Mouse (Mus musculus) gastrocnemius, postnatal 10 days (tissue): ENCODE measurements around the gene Erich6. TPM values are rescaled to one million over a fixed set of nuclear protein-coding genes. Genes with fewer than 3 reads are reported as not detected.
A peak's percentile ranks its signal among the peaks of the same experiment; 100 is the strongest.

Source experiments
- DNase-seq: peaks from one replicate; pipeline ENCODE4 v3.0.0; 2021; ENCODE audit warnings: mixed read lengths
- long read RNA-seq, 2 experiments: library from polyadenylated mRNA; stranded (forward); transcript quantifications; one replicate each; pipeline ENCODE4 v2.0.0; 2021
- total RNA-seq, 2 experiments: library from RNA; stranded (reverse); gene quantifications; 2 replicates each; pipeline ENCODE4 v1.2.3; 2021

Gene Erich6
- under 1 TPM in 1 of 2 experiments, not detected in 1; 0.23 TPM for total RNA-seq
- long read RNA-seq, experiment 1, result 0 reads
- long read RNA-seq, experiment 2, partial matches to known transcripts, result 0 of 1 reads
- long read RNA-seq, experiment 2, other reads (novel, unspliced or antisense), result 1 of 1 reads

- DNase-seq, result peak; percentile 23
These were observed at the start of gene Erich6 for GRCm38 (mm10) chr3:58636406-58637295. Erich6 (minus strand) TSS chr3:58637207.

DNA sequence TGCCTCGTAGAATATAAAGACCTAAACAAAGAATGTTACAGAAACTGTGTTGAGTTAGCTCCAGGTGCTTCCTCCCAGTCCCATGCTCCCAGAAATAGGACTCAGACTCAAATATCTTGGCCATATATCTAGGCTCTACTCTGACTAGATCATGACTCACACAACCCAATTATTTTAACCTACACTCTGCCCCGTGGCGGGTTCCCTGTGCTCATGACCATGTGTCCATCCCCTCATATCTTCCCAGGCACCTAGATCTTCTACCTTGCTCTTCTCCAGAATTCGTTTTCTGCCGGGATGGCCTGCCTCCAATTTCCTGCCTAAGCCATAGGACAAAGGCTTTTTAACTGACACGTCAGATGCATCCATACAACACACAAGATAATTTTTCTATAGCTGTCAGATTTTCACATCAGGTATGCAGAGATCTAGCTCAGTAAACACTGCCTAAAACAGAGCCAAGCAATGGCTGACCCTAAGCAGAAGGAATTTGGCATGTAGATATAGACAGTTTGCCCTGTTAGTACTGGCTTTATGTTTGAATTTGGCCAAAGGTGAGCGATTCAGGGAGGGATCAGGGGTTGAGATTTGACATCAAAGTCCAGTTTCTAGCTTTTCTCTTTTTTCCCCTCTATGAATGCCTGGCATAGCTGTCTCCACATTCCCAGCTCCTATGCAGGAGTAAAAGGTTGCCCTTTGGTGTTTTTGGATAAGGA lies 49.4 kb upstream of the Erich6 start:
- DNase-seq, result no peak

DNA sequence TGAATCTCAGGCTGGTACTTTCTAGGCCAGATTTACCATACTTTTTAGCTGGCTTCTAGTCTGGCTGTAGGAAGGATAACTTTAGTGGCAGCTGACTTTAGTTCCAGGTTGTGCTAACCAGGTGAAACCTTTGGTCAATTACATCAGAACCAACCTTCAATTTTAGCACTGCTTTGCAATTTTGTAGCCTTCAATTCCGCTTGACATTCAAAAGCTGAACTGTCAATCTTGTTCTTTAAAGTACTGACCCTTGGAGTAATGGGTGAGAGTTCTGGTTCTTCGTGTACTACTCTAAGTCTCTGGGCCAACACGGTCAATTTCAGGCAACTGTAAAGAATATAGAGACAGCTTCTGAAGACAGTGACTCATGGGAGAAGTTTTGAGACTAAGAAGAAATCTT lies 48.4 kb upstream of the Erich6 start:
- no peak for DNase-seq

DNA sequence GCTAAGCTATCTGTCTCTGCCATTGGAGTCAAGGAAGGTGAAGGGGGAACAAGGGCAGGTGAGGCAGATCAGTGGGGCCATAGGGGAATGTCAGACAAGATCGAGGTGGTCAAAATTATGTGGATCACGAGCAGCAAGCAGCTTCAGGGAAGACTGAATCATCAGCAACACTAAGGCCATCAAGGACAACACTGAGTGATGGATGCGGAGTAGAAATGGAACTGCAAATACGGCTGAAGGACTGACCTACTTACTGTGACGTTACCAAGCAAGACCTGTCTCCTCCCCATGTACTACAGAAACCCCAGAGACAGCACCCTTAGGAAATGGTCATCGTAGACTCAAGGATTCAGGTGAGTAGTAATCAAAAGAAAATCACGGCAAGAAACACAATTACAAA lies 46.3 kb upstream of the Erich6 start:
- DNase-seq, result no peak

DNA sequence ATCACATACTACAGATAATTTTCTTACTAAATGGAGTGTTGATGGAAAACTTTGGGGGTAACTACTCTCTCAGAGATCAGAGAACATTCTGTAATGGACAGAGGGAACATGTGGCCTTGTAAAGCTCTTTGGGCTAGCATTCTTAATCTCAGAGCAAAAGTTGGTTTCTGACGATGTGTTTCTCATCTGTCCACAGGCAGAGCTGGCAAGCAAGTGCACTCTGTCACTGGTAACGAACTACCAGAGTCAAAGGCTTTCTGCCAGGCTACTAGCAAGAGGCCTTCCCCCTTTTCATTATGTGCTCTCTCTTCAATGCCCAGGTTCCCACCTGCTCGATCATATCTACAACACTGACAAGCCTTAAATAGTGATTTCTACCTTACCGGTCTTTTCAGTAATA lies 45.3 kb upstream of the Erich6 start:
- no peak for DNase-seq

DNA sequence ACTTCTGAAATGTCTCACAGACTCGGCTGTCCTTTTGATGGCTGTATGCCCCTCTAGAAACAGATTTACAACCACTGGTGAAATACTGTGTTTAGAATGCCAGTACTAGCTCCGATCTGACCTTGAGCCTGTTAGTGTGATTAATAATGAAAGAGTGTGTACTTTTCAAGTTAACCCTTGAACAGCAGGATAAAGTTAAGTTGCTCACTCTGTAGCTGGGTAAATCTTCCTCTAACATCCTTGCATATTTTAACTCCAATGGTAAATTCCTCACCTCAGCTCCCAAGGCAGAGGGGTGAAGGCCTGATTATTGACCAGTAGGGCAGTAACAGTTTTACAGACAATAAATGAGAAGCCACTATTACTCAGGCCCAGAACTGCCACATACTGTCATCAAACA lies 44.8 kb upstream of the Erich6 start:
- DNase-seq, result no peak

GRCm38 (mm10) chr3:58680943-58681637 lies 44.1 kb upstream of the Erich6 start:
- no peak for DNase-seq

- DNase-seq, result no peak
These were observed 43.0 kb upstream of the Erich6 start for GRCm38 (mm10) chr3:58679996-58680395.

- DNase-seq, result no peak
These were observed 41.9 kb upstream of the Erich6 start for GRCm38 (mm10) chr3:58678905-58679304.

- DNase-seq, result no peak
These were observed 41.4 kb upstream of the Erich6 start for GRCm38 (mm10) chr3:58678384-58678783.

DNA sequence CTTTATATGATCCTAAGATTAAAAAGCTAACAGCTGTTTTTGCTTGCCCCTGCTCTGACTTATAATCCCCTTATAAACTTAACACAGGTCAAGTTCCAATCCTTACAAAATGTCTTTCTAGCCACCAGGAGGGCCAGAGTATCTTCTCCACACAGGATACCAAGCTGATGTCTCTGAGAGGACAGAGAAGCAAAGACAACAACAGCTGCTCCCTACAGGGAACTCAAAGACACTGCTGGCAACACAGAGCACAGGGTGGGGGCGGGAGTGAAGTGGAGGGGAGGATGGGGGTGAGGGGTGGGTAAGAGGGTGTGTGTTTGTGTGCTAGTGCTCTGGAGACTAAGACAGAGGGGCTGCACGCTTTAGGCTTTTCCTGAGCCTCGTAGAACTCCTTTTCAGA lies 40.6 kb upstream of the Erich6 start:
- DNase-seq, result no peak

DNA sequence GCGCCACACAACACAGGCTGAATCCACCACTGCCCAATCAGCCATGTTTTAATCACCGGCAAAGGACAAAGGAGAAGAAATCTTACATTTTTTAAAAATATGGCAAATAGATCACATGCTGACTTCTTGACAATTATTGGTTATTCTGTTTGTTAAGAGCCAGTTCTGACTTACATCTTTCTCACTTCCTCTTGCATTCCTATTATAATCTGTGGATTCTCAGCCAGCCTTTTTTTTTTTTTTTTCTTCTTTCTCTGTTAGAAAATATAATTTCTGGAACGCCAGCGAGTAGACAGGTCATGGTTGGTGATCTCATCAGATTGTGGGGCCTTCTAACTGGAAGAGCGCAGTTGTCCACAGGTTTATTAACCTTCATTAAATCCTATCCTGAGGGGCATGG lies 36.3 kb upstream of the Erich6 start:
- no peak for DNase-seq

DNA sequence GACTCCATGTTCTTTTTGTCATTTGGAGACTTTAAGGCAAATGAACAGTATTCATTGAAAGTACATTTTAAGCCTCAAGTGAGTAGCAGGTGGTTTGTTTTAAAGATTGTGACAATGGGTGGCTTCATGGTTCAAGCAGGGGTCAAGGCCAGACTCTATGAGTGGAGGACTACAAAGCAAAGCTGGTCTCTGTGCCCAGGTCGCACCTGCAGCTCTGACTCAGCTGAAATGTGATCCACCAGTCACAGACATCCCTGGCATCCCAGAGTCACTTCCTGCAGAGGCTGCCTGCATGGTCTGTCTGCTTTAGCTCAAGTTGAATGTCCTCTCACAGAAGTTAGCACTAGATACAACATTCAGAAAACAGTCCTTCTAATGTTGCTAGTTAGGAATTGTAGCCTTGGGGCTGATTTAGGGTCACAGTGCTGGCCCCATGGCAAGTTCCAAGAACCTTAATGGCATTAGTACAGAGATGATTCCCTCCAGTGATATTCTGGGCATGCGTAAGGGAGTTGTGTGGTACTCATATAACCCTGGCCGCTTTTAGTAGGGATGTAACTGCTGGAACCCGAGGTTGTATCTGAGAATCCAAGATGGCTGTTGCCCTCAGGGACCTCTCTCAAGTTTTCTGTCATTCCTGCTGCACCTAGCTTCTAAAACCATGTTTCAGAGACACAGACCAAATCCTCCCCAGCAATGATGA lies 35.6 kb upstream of the Erich6 start:
- DNase-seq, result no peak

DNA sequence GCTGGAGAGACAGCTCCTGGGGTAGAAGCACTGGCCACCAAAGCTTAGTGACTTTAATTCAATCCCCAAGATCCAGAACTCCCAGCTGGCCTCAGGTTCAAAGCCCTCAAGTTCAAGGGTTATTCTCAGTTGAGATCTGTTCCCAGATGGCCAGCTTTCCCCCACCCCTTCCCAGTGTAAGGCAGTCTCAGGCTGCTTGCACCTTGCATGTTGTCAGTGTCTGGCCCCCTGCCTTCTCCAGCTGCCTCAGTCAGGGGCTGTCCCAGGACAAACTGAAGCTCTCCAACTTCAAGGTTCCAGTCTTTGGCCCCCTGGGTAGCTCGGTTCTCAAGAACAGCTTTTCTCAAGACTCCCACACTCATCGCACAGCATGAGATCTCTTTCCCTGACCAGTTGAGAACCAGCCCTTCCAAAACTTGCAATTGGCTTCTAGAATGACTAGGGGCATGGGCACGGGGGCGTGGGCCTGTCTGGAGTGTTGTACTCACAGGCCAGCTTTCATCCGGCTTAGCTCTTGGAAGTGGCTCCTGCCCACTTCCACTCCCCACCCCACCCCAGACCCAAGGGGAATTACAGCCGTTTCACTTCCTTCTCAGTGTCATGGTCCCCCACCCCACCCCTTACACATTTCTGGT lies 34.7 kb upstream of the Erich6 start:
- DNase-seq, result peak; percentile 31

- DNase-seq, result no peak
These were observed 27.0 kb upstream of the Erich6 start for GRCm38 (mm10) chr3:58663970-58664369.

GRCm38 (mm10) chr3:58660636-58661035 lies 23.6 kb upstream of the Erich6 start:
- no peak for DNase-seq

GRCm38 (mm10) chr3:58657356-58657755 lies 20.3 kb upstream of the Erich6 start:
- peak; percentile 65 for DNase-seq

DNA sequence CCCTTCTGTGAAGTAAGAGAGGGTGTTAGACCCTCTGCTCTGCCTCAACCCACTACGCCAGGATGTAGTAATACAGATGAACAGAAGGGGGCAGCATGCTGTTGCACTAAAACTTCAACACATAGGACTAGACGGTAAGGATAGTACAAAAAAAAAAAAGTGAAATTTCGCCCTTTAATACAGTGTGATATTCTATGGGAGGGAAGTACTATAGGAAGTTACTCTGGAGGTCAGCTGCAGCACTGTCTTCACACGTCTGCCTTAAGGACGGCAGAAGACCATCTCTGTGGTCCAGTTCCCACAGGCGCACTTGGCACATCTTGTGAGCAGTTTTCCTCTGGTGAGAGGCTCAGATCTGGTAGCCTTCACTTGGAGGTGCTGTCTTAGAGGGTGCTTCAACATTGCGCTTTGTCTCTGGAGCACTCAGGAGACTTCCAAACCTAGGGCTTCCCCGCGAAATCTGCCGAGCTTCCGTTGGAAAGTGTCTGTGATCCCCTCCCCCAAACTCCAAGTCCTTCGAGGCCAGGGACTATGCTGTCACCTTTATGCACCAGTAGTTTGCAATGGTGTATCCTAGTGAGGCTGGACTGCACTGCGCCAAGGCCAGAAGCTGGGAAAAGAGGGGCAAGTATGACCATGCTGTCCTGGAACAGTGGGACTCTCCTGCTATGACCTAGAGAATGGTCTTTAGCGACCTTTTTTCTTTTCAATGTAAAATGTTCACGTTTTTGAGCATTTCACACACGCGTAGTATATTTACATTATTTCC lies 18.5 kb upstream of the Erich6 start:
- DNase-seq, result peak; percentile 60

GRCm38 (mm10) chr3:58653907-58654306 lies 16.9 kb upstream of the Erich6 start:
- peak; percentile 18 for DNase-seq

DNA sequence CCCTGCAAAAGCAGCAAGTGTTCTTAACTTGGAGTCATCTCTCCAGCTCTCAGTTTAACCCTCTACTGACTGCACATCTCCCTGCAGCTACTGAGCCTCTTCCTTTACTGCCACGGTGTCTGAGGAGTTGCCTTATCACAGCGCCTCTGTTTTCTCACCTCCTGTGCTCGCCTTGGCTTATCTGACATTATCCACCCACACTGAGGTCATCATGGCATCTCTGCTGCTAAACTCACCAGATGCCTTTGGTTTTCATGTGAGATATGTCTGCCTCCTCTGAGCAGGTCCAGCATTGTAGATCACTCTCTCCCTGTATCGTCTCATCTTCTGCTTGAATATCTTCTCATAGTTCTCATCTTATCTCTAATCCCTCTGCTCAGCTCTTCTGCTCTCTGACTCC lies 13.3 kb upstream of the Erich6 start:
- DNase-seq, result no peak

DNA sequence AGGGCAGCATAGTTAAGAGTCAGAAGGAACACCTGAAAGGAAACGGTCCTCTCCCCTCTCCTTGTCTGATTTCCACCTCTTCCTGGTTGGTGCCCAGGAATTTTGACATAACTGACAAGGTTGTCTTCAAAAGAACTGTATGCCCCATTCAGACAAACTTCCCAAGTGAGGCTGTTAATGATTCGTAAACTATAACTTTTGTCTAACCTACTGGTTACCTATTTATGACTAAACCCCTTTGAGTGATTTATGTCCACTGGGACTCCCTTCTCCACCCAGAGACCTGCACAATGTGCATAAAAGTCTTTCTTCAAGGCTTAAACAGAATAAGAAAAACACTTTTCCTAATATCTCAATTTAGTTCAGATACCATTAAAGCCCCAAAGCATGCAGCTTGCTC lies 10.2 kb upstream of the Erich6 start:
- no peak for DNase-seq
